Mouse (Mus musculus) T-helper 17 cell (primary cell): Measurements from ENCODE around the gene Vwa3b.

ENCODE experiments used
- in situ Hi-C, 2 experiments: fragments of 300-600 bp; cut with MboI, MseI; formaldehyde crosslinking; loops; 1 replicate in 1 of 2; 2 replicates in 1 of 2; pipeline ENCODE4 v1.15.1; 2025; ENCODE audit warnings: high pct_unique_total_duplicates in 2 of 2

The Vwa3b gene

GRCm38 (mm10) chr1:37009880-37010279, 16.5 kb upstream of the Vwa3b start:
- in situ Hi-C loops, result loop anchor here in 1 of 2 experiments (5.0 to 10.0 kb wide), 2 partner anchors 42 to 95 kb away; no protein-coding TSS in a partner anchor

- in situ Hi-C loops, result loop anchor here in 1 of 2 experiments (5.0 kb wide), 1 partner anchor 41 kb away; no protein-coding TSS in a partner anchor
Measured at GRCm38 (mm10) chr1:37011626-37012209, 14.7 kb upstream of the Vwa3b start.

GRCm38 (mm10) chr1:37013006-37013405, 13.4 kb upstream of the Vwa3b start:
- in situ Hi-C loops, result loop anchor here in 1 of 2 experiments (5.0 kb wide), 1 partner anchor 39 kb away; no protein-coding TSS in a partner anchor

GRCm38 (mm10) chr1:37013687-37014086, 12.7 kb upstream of the Vwa3b start:
- in situ Hi-C loops, result loop anchor here in 1 of 2 experiments (5.0 kb wide), 1 partner anchor 39 kb away; no protein-coding TSS in a partner anchor

GRCm38 (mm10) chr1:37019017-37019416, 7.4 kb upstream of the Vwa3b start:
- in situ Hi-C loops, result no loop called here

GRCm38 (mm10) chr1:37022704-37023103, 3.7 kb upstream of the Vwa3b start:
- in situ Hi-C loops, result loop anchor here in 1 of 2 experiments (10.0 kb wide), 1 partner anchor 118 kb away; no protein-coding TSS in a partner anchor

- in situ Hi-C loops, result loop anchor here in 1 of 2 experiments (10.0 kb wide), 1 partner anchor 120 kb away; no protein-coding TSS in a partner anchor
Measured at GRCm38 (mm10) chr1:37024736-37025135, 1.7 kb upstream of the Vwa3b start.

- in situ Hi-C loops, result loop anchor here in 1 of 2 experiments (10.0 kb wide), 1 partner anchor 121 kb away; no protein-coding TSS in a partner anchor
Measured at GRCm38 (mm10) chr1:37025376-37025775, 1.0 kb upstream of the Vwa3b start.

GRCm38 (mm10) chr1:37026866-37027265, 470 bp downstream of the Vwa3b start:
- in situ Hi-C loops, result loop anchor here in 1 of 2 experiments (10.0 kb wide), 1 partner anchor 122 kb away; no protein-coding TSS in a partner anchor

- in situ Hi-C loops, result loop anchor here in 1 of 2 experiments (10.0 kb wide), 1 partner anchor 124 kb away; no protein-coding TSS in a partner anchor
Measured at GRCm38 (mm10) chr1:37028439-37029153, 2.2 kb downstream of the Vwa3b start.

- in situ Hi-C loops, result loop anchor here in 1 of 2 experiments (10.0 kb wide), 1 partner anchor 125 kb away; no protein-coding TSS in a partner anchor
Measured at GRCm38 (mm10) chr1:37029154-37029907, 2.9 kb downstream of the Vwa3b start.

GRCm38 (mm10) chr1:37029942-37030341, 3.5 kb downstream of the Vwa3b start:
- in situ Hi-C loops, result loop anchor here in 1 of 2 experiments (10.0 kb wide), 1 partner anchor 125 kb away; no protein-coding TSS in a partner anchor

- in situ Hi-C loops, result no loop called here
Measured at GRCm38 (mm10) chr1:37030693-37031092, 4.3 kb downstream of the Vwa3b start.

GRCm38 (mm10) chr1:37035879-37036278, 9.5 kb downstream of the Vwa3b start:
- in situ Hi-C loops, result no loop called here

- in situ Hi-C loops, result no loop called here
Measured at GRCm38 (mm10) chr1:37041126-37041525, 14.7 kb downstream of the Vwa3b start.

GRCm38 (mm10) chr1:37041856-37042255, 15.5 kb downstream of the Vwa3b start:
- in situ Hi-C loops, result no loop called here

- in situ Hi-C loops, result no loop called here
Measured at GRCm38 (mm10) chr1:37042769-37043168, 16.4 kb downstream of the Vwa3b start.

- in situ Hi-C loops, result no loop called here
Measured at GRCm38 (mm10) chr1:37043196-37043595, 16.8 kb downstream of the Vwa3b start.

GRCm38 (mm10) chr1:37045472-37045871, 19.1 kb downstream of the Vwa3b start:
- in situ Hi-C loops, result no loop called here

GRCm38 (mm10) chr1:37049159-37049558, 22.8 kb downstream of the Vwa3b start:
- in situ Hi-C loops, result no loop called here

GRCm38 (mm10) chr1:37053691-37054090, 27.3 kb downstream of the Vwa3b start:
- in situ Hi-C loops, result loop anchor here in 1 of 2 experiments (5.0 kb wide), 1 partner anchor 41 kb away; no protein-coding TSS in a partner anchor
